Mouse (Mus musculus) midbrain, embryonic 13.5 days (tissue): Measurements from ENCODE around the gene Prkcb. TPM values are rescaled to one million over a fixed set of nuclear protein-coding genes. Genes with fewer than 3 reads are reported as not detected.

Source experiments
- ATAC-seq: fragments of 200-750 bp; cut with Nextera tagmentation; 2 replicates; pipeline ENCODE4 v1.8.0; 2017; ENCODE audit warnings: mild to moderate bottlenecking, moderate TSS enrichment, moderate library complexity
- H3K27ac ChIP-seq: fragments of 300-500 bp; sonication (generic); 2 replicates; pipeline ENCODE4 v1.5.1; 2015; ENCODE audit warnings: inconsistent platforms, mild to moderate bottlenecking, moderate library complexity
- H3K27me3 ChIP-seq: fragments of 300-500 bp; sonication (generic); 2 replicates; pipeline ENCODE4 v1.6.1; 2015; ENCODE audit warnings: mild to moderate bottlenecking, inconsistent platforms
- H3K36me3 ChIP-seq: fragments of 300-500 bp; sonication (generic); 2 replicates; pipeline ENCODE4 v1.6.1; 2015; ENCODE audit warnings: mild to moderate bottlenecking, inconsistent platforms
- H3K4me1 ChIP-seq: fragments of 300-500 bp; sonication (generic); replicated peaks from 2 replicates; pipeline ENCODE4 v1.6.1; 2015; ENCODE audit warnings: inconsistent platforms
- H3K4me2 ChIP-seq: fragments of 300-500 bp; sonication (generic); replicated peaks from 2 replicates; pipeline ENCODE4 v1.6.1; 2015; ENCODE audit warnings: moderate library complexity, mild to moderate bottlenecking, inconsistent platforms
- H3K4me3 ChIP-seq: fragments of 300-500 bp; sonication (generic); replicated peaks from 2 replicates; pipeline ENCODE4 v1.5.1; 2015; ENCODE audit warnings: mild to moderate bottlenecking, inconsistent platforms
- H3K9ac ChIP-seq: fragments of 300-500 bp; sonication (generic); replicated peaks from 2 replicates; pipeline ENCODE4 v1.6.1; 2015; ENCODE audit warnings: mild to moderate bottlenecking, inconsistent platforms
- H3K9me3 ChIP-seq: fragments of 300-500 bp; sonication (generic); 2 replicates; pipeline ENCODE4 v1.6.1; 2016; ENCODE audit warnings: mild to moderate bottlenecking, inconsistent platforms
- WGBS: fragments of 180-500 bp; shearing (Covaris S2); methylation state at CpG from one replicate; pipeline ENCODE4 v1.1.7; 2015; 5-methylcytosine and 5-hydroxymethylcytosine counted together
- polyA plus RNA-seq: library from polyadenylated mRNA; unstranded; fragments of >200 nt; fragmentation: Nextera tagmentation; extraction: Ambion mirVana; gene quantifications from 2 replicates; pipeline ENCODE4 v1.2.1, GENCODE M21; 2015

The Prkcb gene
- polyA plus RNA-seq, 1 experiment from 2014 or later, result 46.4 TPM

- H3K9me3 ChIP-seq, result no peaks in the 10 kb centered on the region
- no peak overlapping the region for H3K9ac ChIP-seq
- no peaks in the 10 kb centered on the region for H3K27me3 ChIP-seq
- ATAC-seq, result peak; percentile 87
- 0 out of 2 replicates have a peak, but pooled peaks cover 4% of the 10 kb centered on the region for H3K4me1 ChIP-seq
- H3K36me3 ChIP-seq, result no peaks in the 10 kb centered on the region
- H3K4me3 ChIP-seq, result no peak overlapping the region
- H3K4me2 ChIP-seq, result no peak overlapping the region
- 70% methylated on average over 9 of the region's 9 CpGs for WGBS
- H3K27ac ChIP-seq, result no peak overlapping the region
Measured at GRCm38 (mm10) chr7:122459203-122459965, 170.8 kb downstream of the Prkcb start.

DNA sequence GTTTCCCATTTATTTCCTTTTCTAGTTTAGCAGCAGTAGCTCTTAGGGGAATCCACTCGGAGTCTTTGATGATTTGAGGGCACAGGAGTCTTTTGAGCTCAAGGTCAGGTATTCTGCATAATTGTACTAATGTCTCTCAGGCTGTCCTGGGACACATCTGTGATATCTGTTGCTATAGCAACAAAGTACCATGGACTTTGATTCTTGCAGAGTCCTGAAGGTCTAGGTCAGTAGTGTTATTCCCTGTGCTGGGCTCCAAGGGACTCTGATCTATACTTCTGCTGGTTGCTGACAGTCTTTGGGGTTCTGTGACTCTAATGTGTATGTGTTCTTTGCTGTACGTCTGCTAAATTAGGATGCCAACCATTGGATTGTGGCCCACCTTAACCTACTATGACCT lies 171.5 kb downstream of the Prkcb start:
- Histone ChIP-seq H3K9me3 (no peaks in the 10 kb centered on the region), H3K4me1 (0 out of 2 replicates have a peak, but pooled peaks cover 4% of the 10 kb centered on the region), H3K9ac (no peak overlapping the region), H3K4me2 (no peak overlapping the region), H3K4me3 (no peak overlapping the region), H3K27me3 (no peaks in the 10 kb centered on the region), H3K36me3 (no peaks in the 10 kb centered on the region), H3K27ac (no peak overlapping the region)
- peak; percentile 37; the same call in 1 of the 2 replicates for ATAC-seq
- WGBS, result 52% methylated on average over 2 of the region's 2 CpGs

DNA sequence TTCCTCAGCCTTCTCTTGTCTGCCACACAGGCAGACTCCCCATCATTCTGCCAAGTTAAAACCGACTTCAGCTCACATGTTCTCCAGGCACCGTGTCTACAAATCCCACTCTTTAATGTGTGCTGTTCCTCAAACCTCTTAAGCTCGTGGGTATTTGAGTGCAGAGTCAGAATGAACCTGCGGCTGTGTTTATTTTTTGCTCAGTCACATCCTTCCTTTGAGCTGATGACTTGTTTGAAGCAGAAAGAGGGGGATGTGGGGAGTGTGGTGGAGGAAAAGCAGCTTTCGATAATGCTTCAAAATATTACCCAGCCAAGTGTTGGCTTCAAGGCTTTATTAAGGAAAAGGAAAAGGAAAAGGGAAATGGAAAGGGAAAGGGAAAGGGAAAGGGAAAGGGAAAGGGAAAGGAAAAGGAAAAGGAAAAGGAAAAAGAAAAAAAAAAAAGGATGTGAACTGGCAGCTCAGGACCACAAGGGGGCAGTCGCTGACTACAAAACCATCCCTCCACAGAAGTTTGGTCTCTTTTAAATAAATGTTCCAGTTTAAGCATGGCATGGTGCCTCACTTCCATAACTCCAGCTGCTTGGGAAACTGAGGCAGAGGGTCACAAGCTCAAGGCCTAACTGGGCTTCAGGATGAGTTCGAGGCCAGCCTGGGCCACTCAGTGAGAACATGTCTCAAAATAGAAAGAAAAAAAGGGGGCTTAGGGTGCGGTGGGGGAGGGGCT lies 177.4 kb downstream of the Prkcb start:
- no peaks in the 10 kb centered on the region for H3K36me3 ChIP-seq
- no peaks in the 10 kb centered on the region for H3K9me3 ChIP-seq
- H3K4me1 ChIP-seq, result no peaks in the 10 kb centered on the region
- H3K4me3 ChIP-seq, result no peak overlapping the region
- no peak overlapping the region for H3K9ac ChIP-seq
- 49% methylated on average over 8 of the region's 8 CpGs for WGBS
- no peak overlapping the region for H3K27ac ChIP-seq
- peak; percentile 55; the same call in 1 of the 2 replicates for ATAC-seq
- H3K27me3 ChIP-seq, result no peaks in the 10 kb centered on the region
- H3K4me2 ChIP-seq, result no peak overlapping the region

DNA sequence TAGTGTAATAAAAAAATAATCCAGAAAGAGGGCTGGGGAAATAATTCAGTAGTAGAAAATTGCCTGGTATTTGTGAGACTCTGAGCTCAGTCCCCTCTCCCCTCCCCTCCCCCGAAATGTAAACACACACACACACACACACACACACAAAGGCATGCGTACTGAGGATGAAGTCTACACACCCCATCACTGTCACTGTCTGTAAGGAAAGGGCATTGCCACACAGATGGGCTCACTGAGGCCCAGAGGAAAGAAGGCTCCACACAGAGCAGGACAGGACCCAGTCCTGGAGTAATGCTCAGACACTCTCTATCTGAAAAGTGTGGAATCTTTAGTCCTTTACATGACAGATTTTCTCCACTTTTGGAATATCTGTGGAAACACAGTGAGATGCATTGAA lies 178.2 kb downstream of the Prkcb start:
- Histone ChIP-seq H3K27ac (no peak overlapping the region), H3K9me3 (no peaks in the 10 kb centered on the region), H3K9ac (no peak overlapping the region), H3K4me2 (no peak overlapping the region), H3K36me3 (no peaks in the 10 kb centered on the region), H3K4me1 (no peaks in the 10 kb centered on the region), H3K27me3 (no peaks in the 10 kb centered on the region), H3K4me3 (no peak overlapping the region)
- ATAC-seq, result peak; percentile 64; the same call in 1 of the 2 replicates
- 84% methylated on average over 2 of the region's 2 CpGs for WGBS

DNA sequence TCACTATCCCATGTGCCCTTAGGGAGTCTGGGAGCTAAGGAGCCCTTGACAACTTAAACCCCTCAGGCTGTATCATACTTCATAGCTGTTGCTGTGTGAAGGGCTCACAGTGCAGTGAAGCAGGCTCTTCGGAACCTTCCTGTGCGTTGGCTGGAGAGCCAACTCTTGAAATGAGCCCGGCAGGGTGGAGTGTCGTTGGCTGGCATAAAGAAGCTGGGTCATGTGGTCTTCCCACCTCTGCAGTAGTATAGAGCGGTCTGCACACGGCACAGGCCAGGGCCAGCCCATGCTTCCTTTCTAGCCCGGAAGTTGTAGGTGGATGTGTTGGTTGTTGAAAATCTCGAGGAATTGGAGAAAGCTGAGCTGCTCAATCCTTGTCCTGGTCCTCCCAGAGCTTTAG lies 179.3 kb downstream of the Prkcb start:
- Histone ChIP-seq H3K27ac (no peak overlapping the region), H3K4me2 (no peak overlapping the region), H3K9ac (no peak overlapping the region), H3K27me3 (no peaks in the 10 kb centered on the region), H3K4me3 (no peak overlapping the region), H3K4me1 (no peaks in the 10 kb centered on the region), H3K9me3 (no peaks in the 10 kb centered on the region), H3K36me3 (no peaks in the 10 kb centered on the region)
- ATAC-seq, result no peak
- WGBS, result 81% methylated on average over 8 of the region's 8 CpGs

DNA sequence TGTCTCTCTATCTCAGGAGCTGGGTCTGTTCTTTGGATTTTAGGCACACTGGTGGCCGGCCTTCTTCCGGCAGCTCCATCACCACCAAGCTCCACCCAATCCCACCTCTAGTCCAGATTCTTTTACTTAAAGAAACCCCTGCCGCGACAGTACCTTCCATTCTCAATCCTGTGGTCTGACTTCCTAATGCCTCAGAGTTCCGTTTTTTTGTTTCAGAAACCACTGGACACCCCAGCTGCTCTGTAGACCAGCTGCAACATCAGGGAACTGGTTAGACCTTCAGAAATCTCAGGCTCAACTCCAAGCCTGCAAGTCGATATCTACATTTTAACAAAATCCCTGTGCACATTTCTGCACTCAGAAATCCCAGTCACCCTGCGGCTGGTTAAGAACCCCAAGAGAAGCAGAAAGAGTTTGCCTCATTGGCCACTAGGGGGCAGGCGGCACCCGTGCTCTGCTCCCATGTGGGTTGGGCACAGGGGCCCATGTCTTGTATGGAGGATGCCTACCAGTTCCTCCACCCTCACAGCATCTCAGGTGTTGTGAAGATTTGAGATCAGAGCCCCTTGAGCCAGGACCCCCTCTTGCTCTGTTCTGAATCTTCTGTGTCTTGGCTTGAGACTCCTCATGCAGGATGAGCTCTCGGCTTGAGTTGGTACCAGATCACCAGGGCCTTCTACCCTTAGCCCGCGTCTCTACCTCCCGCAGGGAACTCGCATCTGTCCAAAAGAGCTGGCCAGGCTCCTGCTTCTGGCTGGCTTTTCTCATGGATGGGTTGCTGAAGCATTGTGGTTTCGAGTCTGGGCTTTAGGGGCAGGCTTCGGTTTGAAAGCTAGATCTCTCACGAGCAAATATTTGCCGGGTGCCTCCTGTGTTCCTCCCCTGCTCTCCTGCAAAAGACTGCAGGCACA lies 182.1 kb downstream of the Prkcb start:
- WGBS, result 54% methylated on average over 18 of the region's 18 CpGs
- ATAC-seq, result peak; percentile 77
- no peak overlapping the region for H3K4me3 ChIP-seq
- no peaks in the 10 kb centered on the region for H3K4me1 ChIP-seq
- H3K27ac ChIP-seq, result no peak overlapping the region; the same call in 1 of the 2 replicates
- H3K27me3 ChIP-seq, result no peaks in the 10 kb centered on the region
- no peak overlapping the region for H3K9ac ChIP-seq
- peaks cover 6% of the 10 kb centered on the region; the same call in 1 of the 2 replicates for H3K9me3 ChIP-seq
- no peaks in the 10 kb centered on the region for H3K36me3 ChIP-seq
- no peak overlapping the region for H3K4me2 ChIP-seq

DNA sequence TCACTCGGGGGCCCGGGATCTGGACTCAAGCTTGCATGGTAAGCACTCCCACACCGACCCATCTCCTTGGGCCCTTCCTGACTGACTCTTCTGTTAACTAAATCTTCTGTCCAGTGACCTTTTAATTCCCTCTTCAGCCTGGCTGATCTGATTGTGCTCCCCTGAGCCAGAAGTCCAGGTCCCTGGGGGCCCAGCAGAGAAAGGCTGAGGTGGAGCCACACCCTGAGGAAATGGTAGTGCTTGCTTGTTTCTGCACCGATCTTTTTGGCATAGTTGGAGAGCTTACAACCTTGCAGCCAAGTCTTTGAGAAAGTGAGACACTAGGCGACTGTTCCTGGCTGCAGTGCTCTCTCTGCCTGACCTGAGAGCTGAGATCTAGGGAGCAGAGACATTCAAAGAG lies 183.7 kb downstream of the Prkcb start:
- Histone ChIP-seq H3K4me2 (no peak overlapping the region), H3K27ac (no peak overlapping the region), H3K4me3 (no peak overlapping the region), H3K4me1 (peaks cover 8% of the 10 kb centered on the region), H3K27me3 (no peaks in the 10 kb centered on the region), H3K9ac (no peak overlapping the region), H3K9me3 (peaks cover 6% of the 10 kb centered on the region; the same call in 1 of the 2 replicates), H3K36me3 (no peaks in the 10 kb centered on the region)
- WGBS, result 72% methylated on average over 5 of the region's 5 CpGs
- no peak for ATAC-seq

GRCm38 (mm10) chr7:122475038-122475437 lies 186.5 kb downstream of the Prkcb start:
- peaks cover 28% of the 10 kb centered on the region for H3K4me1 ChIP-seq

GRCm38 (mm10) chr7:122476697-122477096 lies 188.1 kb downstream of the Prkcb start:
- H3K9me3 ChIP-seq, result peaks cover 6% of the 10 kb centered on the region; the same call in 1 of the 2 replicates
- no peak overlapping the region for H3K9ac ChIP-seq
- 69% methylated on average over 6 of the region's 6 CpGs for WGBS
- no peaks in the 10 kb centered on the region for H3K27me3 ChIP-seq
- no peak overlapping the region for H3K4me3 ChIP-seq
- no peak for ATAC-seq
- no peak overlapping the region for H3K4me2 ChIP-seq
- peaks cover 28% of the 10 kb centered on the region for H3K4me1 ChIP-seq
- peak overlapping the region; percentile 92; the same call in 1 of the 2 replicates for H3K27ac ChIP-seq
- H3K36me3 ChIP-seq, result no peaks in the 10 kb centered on the region

More at GRCm38 (mm10) chr7:122475038-122475437, 186.5 kb downstream of the Prkcb start:
- Histone ChIP-seq H3K36me3 (no peaks in the 10 kb centered on the region), H3K9me3 (peaks cover 6% of the 10 kb centered on the region; the same call in 1 of the 2 replicates), H3K4me3 (no peak overlapping the region), H3K4me2 (no peak overlapping the region), H3K9ac (no peak overlapping the region), H3K27me3 (no peaks in the 10 kb centered on the region), H3K27ac (no peak overlapping the region)
- ATAC-seq, result no peak

DNA sequence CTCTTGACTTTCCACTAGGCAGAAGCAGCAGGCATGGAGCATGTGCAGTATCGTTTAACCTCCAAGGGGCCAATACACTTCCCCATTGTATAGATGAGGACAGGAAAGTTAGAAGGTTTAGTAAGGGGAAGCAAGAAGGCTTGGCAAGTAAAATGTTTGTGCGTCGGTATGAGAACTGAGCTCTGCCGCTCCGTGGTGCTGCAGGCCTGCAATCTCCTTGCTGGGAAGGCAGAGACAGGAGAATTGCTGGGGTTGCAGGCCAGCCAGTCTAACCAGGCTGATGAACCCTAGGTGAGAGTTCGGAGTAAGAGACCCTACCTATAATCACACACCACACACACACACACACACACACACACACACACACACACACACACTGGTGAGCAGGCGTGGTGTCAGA lies 188.6 kb downstream of the Prkcb start:
- Histone ChIP-seq H3K9ac (no peak overlapping the region), H3K4me2 (peak overlapping the region; percentile 42), H3K4me1 (peaks cover 28% of the 10 kb centered on the region), H3K4me3 (no peak overlapping the region), H3K27ac (peak overlapping the region; percentile 92), H3K27me3 (no peaks in the 10 kb centered on the region), H3K36me3 (no peaks in the 10 kb centered on the region), H3K9me3 (peaks cover 6% of the 10 kb centered on the region; the same call in 1 of the 2 replicates)
- WGBS, result 49% methylated on average over 7 of the region's 7 CpGs
- ATAC-seq, result peak; percentile 27
